Comparison of ENCODE assay signal across 8 mouse cellular contexts in genomic region chr6:104492490-104493431, GRCm38 (mm10). TPM values are rescaled to one million over a fixed set of nuclear protein-coding genes. Genes with fewer than 3 reads are reported as not detected.
DNase-seq lines count a peak whose midpoint lies in the region; ATAC-seq lines count a peak whose summit lies in the region.

Gene Cntn6, plus strand, starts transcription at chr6:104492790.

- WGBS in heart, embryonic 15.5 days: 57% methylated on average over 11 of the region's 11 CpGs
- 26% methylated on average over 11 of the region's 11 CpGs for WGBS in embryonic facial prominence, embryonic 13.5 days
- WGBS in midbrain, embryonic 15.5 days: 8% methylated on average over 11 of the region's 11 CpGs

- no peak for ATAC-seq in heart, embryonic 15.5 days (replicated peaks; ENCODE audit: insufficient number of reproducible peaks, insufficient read depth, low FRiP score, low read depth)
- ATAC-seq in embryonic facial prominence, embryonic 13.5 days (ENCODE audit: insufficient number of reproducible peaks, insufficient read depth, low FRiP score, low TSS enrichment, low read depth): no peak
- ATAC-seq in midbrain, embryonic 15.5 days (replicated peaks): peak; percentile 94

- H3K4me2 ChIP-seq in heart, embryonic 15.5 days: peak within 1 kb of the TSS; percentile 14; the same call in 1 of the 2 replicates
- peak within 1 kb of the TSS; percentile 51 for H3K4me2 ChIP-seq in embryonic facial prominence, embryonic 13.5 days
- peak within 1 kb of the TSS; percentile 64 for H3K4me2 ChIP-seq in midbrain, embryonic 15.5 days

- H3K4me3 ChIP-seq in heart, embryonic 15.5 days: no peak within 1 kb of the TSS
- H3K4me3 ChIP-seq in embryonic facial prominence, embryonic 13.5 days: peak within 1 kb of the TSS; percentile 27
- H3K4me3 ChIP-seq in midbrain, embryonic 15.5 days: peak within 1 kb of the TSS; percentile 48

- no peaks in the 10 kb centered on the region for H3K9me3 ChIP-seq in heart, embryonic 15.5 days (replicated peaks)
- no peaks in the 10 kb centered on the region for H3K9me3 ChIP-seq in embryonic facial prominence, embryonic 13.5 days
- no peaks in the 10 kb centered on the region for H3K9me3 ChIP-seq in midbrain, embryonic 15.5 days

- DNase-seq in heart, postnatal 14 days: no peak
- peak; percentile 9 for DNase-seq in layer of hippocampus, adult 11-12 months (ENCODE audit: low spot score)
- no peak for DNase-seq in gastrocnemius, adult 8-10 months (ENCODE audit: low spot score in 2 of 2)
- DNase-seq in testis, postnatal 14 days (ENCODE audit: low spot score): no peak
- DNase-seq in adrenal gland, postnatal 4 days (ENCODE audit: low spot score in 2 of 2): no peak

- H3K4me1 ChIP-seq in heart, embryonic 15.5 days (replicated peaks): no peaks in the 10 kb centered on the region
- no peaks in the 10 kb centered on the region for H3K4me1 ChIP-seq in embryonic facial prominence, embryonic 13.5 days
- H3K4me1 ChIP-seq in midbrain, embryonic 15.5 days: 0 out of 2 replicates have a peak, but pooled peaks cover 7% of the 10 kb centered on the region

- no peaks in the 10 kb centered on the region for H3K36me3 ChIP-seq in heart, embryonic 15.5 days
- no peaks in the 10 kb centered on the region for H3K36me3 ChIP-seq in embryonic facial prominence, embryonic 13.5 days
- no peaks in the 10 kb centered on the region for H3K36me3 ChIP-seq in midbrain, embryonic 15.5 days (replicated peaks)

- no peak within 1 kb of the TSS for H3K9ac ChIP-seq in heart, embryonic 15.5 days
- H3K9ac ChIP-seq in embryonic facial prominence, embryonic 13.5 days: 0 out of 2 replicates have a peak within 1 kb of the TSS, but pooled peaks have one; percentile 23
- H3K9ac ChIP-seq in midbrain, embryonic 15.5 days: peak within 1 kb of the TSS; percentile 56

- no peak within 1 kb of the TSS for H3K27ac ChIP-seq in heart, embryonic 15.5 days
- H3K27ac ChIP-seq in embryonic facial prominence, embryonic 13.5 days: no peak within 1 kb of the TSS; the same call in 1 of the 2 replicates
- H3K27ac ChIP-seq in midbrain, embryonic 15.5 days: peak within 1 kb of the TSS; percentile 86

- H3K27me3 ChIP-seq in heart, embryonic 15.5 days: no peaks in the 10 kb centered on the region
- no peaks in the 10 kb centered on the region for H3K27me3 ChIP-seq in embryonic facial prominence, embryonic 13.5 days
- H3K27me3 ChIP-seq in midbrain, embryonic 15.5 days (replicated peaks): no peaks in the 10 kb centered on the region

- intact Hi-C loops in heart, postnatal 14 days (cut with DNase I): no loop called here

RNA-seq across cellular contexts. Expression of gene Cntn6, which starts in this region (rescaled TPM):
- 0.37 and 0.40 TPM in 2 replicates for polyA plus RNA-seq in heart, embryonic 15.5 days (2015; fragmentation: Nextera tagmentation; extraction: Ambion mirVana)
- not detected for total RNA-seq in heart, postnatal 14 days (2021)
- 3.5 and 4.7 TPM in 2 replicates for polyA plus RNA-seq in embryonic facial prominence, embryonic 13.5 days (2015; fragmentation: Nextera tagmentation; extraction: Ambion mirVana)
- polyA plus RNA-seq in midbrain, embryonic 15.5 days (2015; fragmentation: Nextera tagmentation; extraction: Ambion mirVana): 10.3 and 12.3 TPM in 2 replicates
- total RNA-seq in gastrocnemius, adult 8-10 months (2022): not detected
- under 1 TPM; 0.22 to 0.23 TPM for total RNA-seq in adrenal gland, postnatal 4 days (2021)

Comparison
In these comparisons a context has a peak if more than half of its experiments do, and no peak if none do; other contexts are left out.
1. H3K4me2 ChIP-seq: peak in every context shown above with its lines; median percentile 64 in midbrain, embryonic 15.5 days; 51 in embryonic facial prominence, embryonic 13.5 days; 14 in heart, embryonic 15.5 days.